Mouse (Mus musculus) kidney, postnatal 10 days (tissue): Measurements from ENCODE around the gene Gm17655.

ENCODE experiments used
- DNase-seq: peaks from one replicate; pipeline ENCODE4 v3.0.0; 2021; ENCODE audit warnings: mixed read lengths

Gene Gm17655

GRCm38 (mm10) chr5:110086161-110086866 is 14.0 kb upstream of the Gm17655 start:
- DNase-seq, result no peak

GRCm38 (mm10) chr5:110082961-110083360 is 10.6 kb upstream of the Gm17655 start:
- no peak for DNase-seq

- DNase-seq, result peak; percentile 90
These were observed 14.5 kb downstream of the Gm17655 start for GRCm38 (mm10) chr5:110057637-110058408.

GRCm38 (mm10) chr5:110023694-110024427 is 48.5 kb downstream of the Gm17655 start:
- DNase-seq, result peak; percentile 54

GRCm38 (mm10) chr5:110023273-110023672 is 49.0 kb downstream of the Gm17655 start:
- no peak for DNase-seq

- peak; percentile 10 for DNase-seq
These were observed 56.5 kb downstream of the Gm17655 start for GRCm38 (mm10) chr5:110015775-110016174.
